Mouse (Mus musculus): ENCODE measurements around the gene Rabgap1l. TPM values are rescaled to one million over a fixed set of nuclear protein-coding genes. Genes with fewer than 3 reads are reported as not detected.
"Not testable (repeated sequence)": the region's sequence is repeated elsewhere in the genome, so short reads cannot be mapped to it uniquely, and the experiment has no call there.

The Rabgap1l gene
- total RNA-seq, 2 experiments from 2014 or later = 214 to 241 TPM

GRCm38 (mm10) chr1:160520665-160521064 is 272.3 kb downstream of the Rabgap1l start:
- no peak for DNase-seq (ENCODE audit: extremely low spot score in 1 of 2, low spot score in 1 of 2)

GRCm38 (mm10) chr1:160519896-160520465 is 273.0 kb downstream of the Rabgap1l start:
- no peak for DNase-seq (ENCODE audit: extremely low spot score in 1 of 2, low spot score in 1 of 2)

GRCm38 (mm10) chr1:160518552-160518951 is 274.5 kb downstream of the Rabgap1l start:
- no peak for DNase-seq (ENCODE audit: extremely low spot score in 1 of 2, low spot score in 1 of 2)

- no peak for DNase-seq (ENCODE audit: extremely low spot score in 1 of 2, low spot score in 1 of 2)
Measured at GRCm38 (mm10) chr1:160507766-160508165, 285.2 kb downstream of the Rabgap1l start.

- no peak for DNase-seq (ENCODE audit: extremely low spot score in 1 of 2, low spot score in 1 of 2)
Measured at GRCm38 (mm10) chr1:160496906-160497577, 296.0 kb downstream of the Rabgap1l start.

GRCm38 (mm10) chr1:160485731-160486130 is 307.3 kb downstream of the Rabgap1l start:
- DNase-seq (ENCODE audit: extremely low spot score in 1 of 2, low spot score in 1 of 2) = no peak

GRCm38 (mm10) chr1:160485028-160485427 is 308.0 kb downstream of the Rabgap1l start:
- no peak for DNase-seq (ENCODE audit: extremely low spot score in 1 of 2, low spot score in 1 of 2)

GRCm38 (mm10) chr1:160481643-160482042 is 311.4 kb downstream of the Rabgap1l start:
- no peak for DNase-seq (ENCODE audit: extremely low spot score in 1 of 2, low spot score in 1 of 2)

- no peak for DNase-seq (ENCODE audit: extremely low spot score in 1 of 2, low spot score in 1 of 2)
Measured at GRCm38 (mm10) chr1:160467443-160467842, 325.6 kb downstream of the Rabgap1l start.

- DNase-seq (ENCODE audit: extremely low spot score in 1 of 2, low spot score in 1 of 2) = no peak
Measured at GRCm38 (mm10) chr1:160465186-160465585, 327.8 kb downstream of the Rabgap1l start.

GRCm38 (mm10) chr1:160464148-160464547 is 328.9 kb downstream of the Rabgap1l start:
- DNase-seq (ENCODE audit: extremely low spot score in 1 of 2, low spot score in 1 of 2) = no peak

GRCm38 (mm10) chr1:160460346-160460745 is 332.7 kb downstream of the Rabgap1l start:
- no peak for DNase-seq (ENCODE audit: extremely low spot score in 1 of 2, low spot score in 1 of 2)

- no peak for DNase-seq (ENCODE audit: extremely low spot score in 1 of 2, low spot score in 1 of 2)
Measured at GRCm38 (mm10) chr1:160451663-160452062, 341.3 kb downstream of the Rabgap1l start.

GRCm38 (mm10) chr1:160448681-160449080 is 344.3 kb downstream of the Rabgap1l start:
- DNase-seq (ENCODE audit: extremely low spot score in 1 of 2, low spot score in 1 of 2) = no peak

GRCm38 (mm10) chr1:160446823-160447222 is 346.2 kb downstream of the Rabgap1l start:
- DNase-seq (ENCODE audit: extremely low spot score in 1 of 2, low spot score in 1 of 2) = no peak

- no peak for DNase-seq (ENCODE audit: extremely low spot score in 1 of 2, low spot score in 1 of 2)
Measured at GRCm38 (mm10) chr1:160443506-160443905, 349.5 kb downstream of the Rabgap1l start.

GRCm38 (mm10) chr1:160441679-160442078 is 351.3 kb downstream of the Rabgap1l start:
- DNase-seq (ENCODE audit: extremely low spot score in 1 of 2, low spot score in 1 of 2) = no peak

- no peak for DNase-seq (ENCODE audit: extremely low spot score in 1 of 2, low spot score in 1 of 2)
Measured at GRCm38 (mm10) chr1:160441161-160441560, 351.9 kb downstream of the Rabgap1l start.

GRCm38 (mm10) chr1:160438820-160439219 is 354.2 kb downstream of the Rabgap1l start:
- no peak for DNase-seq (ENCODE audit: extremely low spot score in 1 of 2, low spot score in 1 of 2)

GRCm38 (mm10) chr1:160417196-160417854 is 375.7 kb downstream of the Rabgap1l start:
- DNase-seq (ENCODE audit: extremely low spot score in 1 of 2, low spot score in 1 of 2) = no peak

GRCm38 (mm10) chr1:160410822-160411221 is 382.2 kb downstream of the Rabgap1l start:
- DNase-seq (ENCODE audit: extremely low spot score in 1 of 2, low spot score in 1 of 2) = peak in 1 of 2 experiments; percentile 37

- DNase-seq (ENCODE audit: extremely low spot score in 1 of 2, low spot score in 1 of 2) = not testable (repeated sequence)
Measured at GRCm38 (mm10) chr1:160409689-160410088, 383.3 kb downstream of the Rabgap1l start.
